Mouse (Mus musculus) kidney, embryonic 15.5 days (tissue): ENCODE data around the gene Rbfox1. TPM values are rescaled to one million over a fixed set of nuclear protein-coding genes. Genes with fewer than 3 reads are reported as not detected.

ENCODE experiments used
- ATAC-seq: fragments of 200-750 bp; cut with Nextera tagmentation; replicated peaks from 2 replicates; pipeline ENCODE4 v1.8.0; 2017; ENCODE audit warnings: moderate TSS enrichment; ENCODE audit not compliant: low FRiP score
- H3K27ac ChIP-seq: fragments of 300-500 bp; sonication (generic); 2 replicates; pipeline ENCODE4 v1.5.1; 2015; ENCODE audit warnings: mild to moderate bottlenecking, inconsistent platforms
- H3K27me3 ChIP-seq: fragments of 300-500 bp; sonication (generic); 2 replicates; pipeline ENCODE4 v1.6.1; 2015; ENCODE audit warnings: inconsistent platforms
- H3K36me3 ChIP-seq: fragments of 300-500 bp; sonication (generic); 2 replicates; pipeline ENCODE4 v1.6.1; 2015; ENCODE audit warnings: inconsistent platforms
- H3K4me1 ChIP-seq: fragments of 300-500 bp; sonication (generic); 2 replicates; pipeline ENCODE4 v1.6.1; 2015; ENCODE audit warnings: inconsistent platforms
- H3K4me2 ChIP-seq: fragments of 300-500 bp; sonication (generic); 2 replicates; pipeline ENCODE4 v1.6.1; 2015; ENCODE audit warnings: moderate library complexity, mild to moderate bottlenecking, inconsistent platforms
- H3K4me3 ChIP-seq: fragments of 300-500 bp; sonication (generic); replicated peaks from 2 replicates; pipeline ENCODE4 v1.5.1; 2015; ENCODE audit warnings: mild to moderate bottlenecking, inconsistent platforms
- H3K9ac ChIP-seq: fragments of 300-500 bp; sonication (generic); 2 replicates; pipeline ENCODE4 v1.6.1; 2015; ENCODE audit warnings: mild to moderate bottlenecking, inconsistent platforms
- H3K9me3 ChIP-seq: fragments of 300-500 bp; sonication (generic); replicated peaks from 2 replicates; pipeline ENCODE4 v1.6.1; 2016; ENCODE audit warnings: inconsistent platforms
- WGBS: fragments of 180-500 bp; shearing (Covaris S2); methylation state at CpG from one replicate; pipeline ENCODE4 v1.1.7; 2015; ENCODE audit warnings: mixed read lengths; 5-methylcytosine and 5-hydroxymethylcytosine counted together
- polyA plus RNA-seq: library from polyadenylated mRNA; unstranded; fragments of >200 nt; fragmentation: Nextera tagmentation; extraction: Ambion mirVana; gene quantifications from 2 replicates; pipeline ENCODE4 v1.2.1, GENCODE M21; 2015

Rbfox1 gene
- polyA plus RNA-seq, 1 experiment from 2014 or later = 6.7 TPM

GRCm38 (mm10) chr16:6777506-6778185 is 892.5 kb downstream of the Rbfox1 start:
- Histone ChIP-seq H3K27ac (no peak overlapping the region), H3K4me3 (no peak overlapping the region), H3K27me3 (no peaks in the 10 kb centered on the region), H3K9ac (no peak overlapping the region), H3K4me2 (no peak overlapping the region), H3K36me3 (no peaks in the 10 kb centered on the region), H3K4me1 (no peaks in the 10 kb centered on the region), H3K9me3 (no peaks in the 10 kb centered on the region)
- WGBS = 64% methylated on average over 6 of the region's 6 CpGs
- ATAC-seq = no peak

DNA sequence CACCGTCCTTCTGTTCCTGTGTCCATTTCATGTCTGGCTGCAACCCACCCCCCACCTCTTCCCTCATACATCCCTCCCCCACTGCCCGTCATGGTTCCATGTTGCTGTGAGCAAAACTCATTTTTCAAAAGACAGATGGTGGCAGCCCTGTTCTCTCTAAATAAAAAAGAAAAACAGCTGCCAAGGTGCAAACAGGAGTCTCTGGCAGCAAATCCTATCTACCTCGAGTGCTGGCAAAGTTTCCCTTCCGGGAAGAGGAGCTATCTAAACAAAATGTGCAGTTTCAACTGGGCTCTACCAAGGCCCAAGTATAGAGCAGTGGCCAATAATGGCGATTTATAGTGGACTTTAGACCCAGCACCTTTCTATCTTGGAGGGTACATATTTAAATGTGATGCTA is 899.0 kb downstream of the Rbfox1 start:
- H3K9ac ChIP-seq = no peak overlapping the region
- 37% methylated on average over 5 of the region's 5 CpGs for WGBS
- H3K27ac ChIP-seq = no peak overlapping the region
- H3K4me1 ChIP-seq = no peaks in the 10 kb centered on the region
- no peak overlapping the region for H3K4me3 ChIP-seq
- no peaks in the 10 kb centered on the region for H3K27me3 ChIP-seq
- no peak overlapping the region for H3K4me2 ChIP-seq
- no peaks in the 10 kb centered on the region for H3K36me3 ChIP-seq
- no peak for ATAC-seq
- H3K9me3 ChIP-seq = no peaks in the 10 kb centered on the region

DNA sequence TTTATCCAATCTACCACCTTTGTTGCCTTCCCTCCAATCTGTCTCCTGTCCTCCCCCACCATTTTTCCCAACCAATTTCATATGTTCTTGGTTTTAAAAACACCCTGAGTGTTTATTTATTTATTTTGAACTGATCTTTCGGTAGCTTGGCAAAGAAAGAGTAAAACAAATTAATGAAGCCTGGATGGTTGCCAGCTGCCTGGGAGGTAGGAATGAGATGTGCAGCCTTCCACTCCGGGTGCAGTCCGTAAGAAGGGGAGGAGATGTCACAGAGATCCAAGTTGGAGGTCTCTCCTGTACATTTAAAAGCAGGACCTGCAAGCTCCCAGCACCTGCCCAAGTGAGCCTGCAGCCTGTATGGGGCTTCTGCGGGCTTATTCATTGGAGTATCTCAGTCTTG is 899.9 kb downstream of the Rbfox1 start:
- H3K27me3 ChIP-seq = no peaks in the 10 kb centered on the region
- H3K9me3 ChIP-seq = no peaks in the 10 kb centered on the region
- H3K4me2 ChIP-seq = no peak overlapping the region
- no peaks in the 10 kb centered on the region for H3K36me3 ChIP-seq
- H3K4me3 ChIP-seq = no peak overlapping the region
- 42% methylated on average over 4 of the region's 4 CpGs for WGBS
- no peak overlapping the region for H3K27ac ChIP-seq
- no peak overlapping the region for H3K9ac ChIP-seq
- ATAC-seq = no peak
- no peaks in the 10 kb centered on the region for H3K4me1 ChIP-seq

DNA sequence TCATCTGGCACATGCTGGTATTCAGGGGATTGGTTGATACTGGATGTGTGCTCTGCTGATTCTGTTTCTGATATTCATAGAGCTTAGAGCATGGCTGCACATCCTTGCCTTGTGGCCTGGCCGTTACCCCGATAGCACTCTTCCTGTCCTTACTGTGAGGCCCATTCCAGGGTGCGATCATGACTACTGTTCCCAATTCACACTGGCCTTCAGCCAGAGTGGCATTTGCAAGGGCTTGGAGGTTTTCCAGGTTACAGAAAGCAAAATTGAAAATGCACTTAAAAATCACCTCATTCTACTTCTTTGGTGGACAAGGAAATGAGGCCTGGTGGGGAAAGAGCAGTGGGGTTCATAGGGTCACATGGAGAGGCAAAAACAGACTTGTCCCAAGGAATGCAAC is 906.1 kb downstream of the Rbfox1 start:
- H3K4me1 ChIP-seq = no peaks in the 10 kb centered on the region
- no peaks in the 10 kb centered on the region for H3K36me3 ChIP-seq
- no peak for ATAC-seq
- WGBS = 76% methylated on average over 3 of the region's 3 CpGs
- H3K4me2 ChIP-seq = no peak overlapping the region
- no peak overlapping the region for H3K4me3 ChIP-seq
- H3K27me3 ChIP-seq = no peaks in the 10 kb centered on the region
- H3K27ac ChIP-seq = no peak overlapping the region
- H3K9me3 ChIP-seq = no peaks in the 10 kb centered on the region
- H3K9ac ChIP-seq = no peak overlapping the region

DNA sequence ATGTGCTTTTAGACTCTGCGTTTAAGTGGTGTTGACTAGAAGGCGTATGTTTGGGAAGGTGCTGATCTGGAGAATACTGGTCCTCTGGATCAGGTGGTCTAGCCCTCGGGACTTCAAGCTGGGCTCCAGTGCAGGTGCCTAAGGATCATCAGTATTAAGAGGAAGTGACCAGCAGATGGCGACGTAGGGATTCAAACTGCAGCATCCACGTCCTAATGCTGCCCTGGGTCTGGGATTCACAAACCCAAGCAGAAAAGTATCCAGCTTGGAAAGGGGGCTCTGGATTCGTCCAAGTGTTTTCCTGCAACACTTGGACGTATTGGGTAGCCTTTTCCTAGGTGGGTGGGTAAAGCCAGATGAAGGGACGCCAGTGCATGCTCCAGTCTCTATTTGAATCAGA is 906.5 kb downstream of the Rbfox1 start:
- Histone ChIP-seq H3K4me1 (no peaks in the 10 kb centered on the region), H3K9ac (no peak overlapping the region), H3K9me3 (no peaks in the 10 kb centered on the region), H3K4me3 (no peak overlapping the region), H3K36me3 (no peaks in the 10 kb centered on the region), H3K27ac (no peak overlapping the region), H3K27me3 (no peaks in the 10 kb centered on the region), H3K4me2 (no peak overlapping the region)
- ATAC-seq = peak; percentile 74; the same call in 1 of the 2 replicates
- 13% methylated on average over 9 of the region's 9 CpGs for WGBS

- H3K9ac ChIP-seq = no peak overlapping the region
- no peak overlapping the region for H3K4me2 ChIP-seq
- no peak for ATAC-seq
- 84% methylated on average over 2 of the region's 2 CpGs for WGBS
- no peaks in the 10 kb centered on the region for H3K4me1 ChIP-seq
- no peak overlapping the region for H3K27ac ChIP-seq
- no peak overlapping the region for H3K4me3 ChIP-seq
- H3K27me3 ChIP-seq = no peaks in the 10 kb centered on the region
- H3K9me3 ChIP-seq = no peaks in the 10 kb centered on the region
- no peaks in the 10 kb centered on the region for H3K36me3 ChIP-seq
These were observed 921.1 kb downstream of the Rbfox1 start for GRCm38 (mm10) chr16:6806246-6806645.

- H3K27me3 ChIP-seq = no peaks in the 10 kb centered on the region
- no peak overlapping the region for H3K27ac ChIP-seq
- no peak for ATAC-seq
- WGBS = 71% methylated on average over 2 of the region's 2 CpGs
- no peaks in the 10 kb centered on the region for H3K36me3 ChIP-seq
- H3K4me2 ChIP-seq = no peak overlapping the region
- no peak overlapping the region for H3K4me3 ChIP-seq
- H3K9me3 ChIP-seq = no peaks in the 10 kb centered on the region
- no peaks in the 10 kb centered on the region for H3K4me1 ChIP-seq
- H3K9ac ChIP-seq = no peak overlapping the region
These were observed 922.7 kb downstream of the Rbfox1 start for GRCm38 (mm10) chr16:6807835-6808234.

- H3K9ac ChIP-seq = no peak overlapping the region
- WGBS = 89% methylated on average over 3 of the region's 3 CpGs
- no peaks in the 10 kb centered on the region for H3K27me3 ChIP-seq
- H3K9me3 ChIP-seq = no peaks in the 10 kb centered on the region
- no peak overlapping the region for H3K4me2 ChIP-seq
- no peaks in the 10 kb centered on the region for H3K36me3 ChIP-seq
- H3K4me3 ChIP-seq = no peak overlapping the region
- no peak for ATAC-seq
- H3K4me1 ChIP-seq = no peaks in the 10 kb centered on the region
- H3K27ac ChIP-seq = no peak overlapping the region
These were observed 928.7 kb downstream of the Rbfox1 start for GRCm38 (mm10) chr16:6813871-6814270.

DNA sequence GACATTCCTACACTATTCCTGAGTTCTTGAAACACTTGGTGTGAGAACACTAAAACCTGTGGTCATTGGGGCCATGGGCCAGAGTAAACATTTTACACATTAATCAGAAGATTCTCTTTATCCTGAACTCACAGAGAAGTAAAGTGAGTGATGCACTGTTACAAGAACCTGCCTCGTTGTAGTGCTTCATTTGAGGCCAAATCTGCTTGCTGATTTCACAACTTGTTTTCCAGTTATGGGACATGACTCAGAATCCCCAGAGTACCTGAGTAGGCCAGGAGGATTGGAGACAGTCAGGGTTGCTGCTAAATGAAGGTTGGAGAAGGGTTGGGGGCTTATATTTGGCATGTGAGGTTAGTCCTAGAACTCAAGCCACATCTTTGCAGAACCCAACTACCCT is 936.6 kb downstream of the Rbfox1 start:
- ATAC-seq = no peak
- WGBS = 60% methylated on average over 1 of the region's 1 CpGs
- no peaks in the 10 kb centered on the region for H3K27me3 ChIP-seq

GRCm38 (mm10) chr16:6829892-6830524 is 944.9 kb downstream of the Rbfox1 start:
- H3K27ac ChIP-seq = no peak overlapping the region
- WGBS = 87% methylated on average over 6 of the region's 6 CpGs
- H3K36me3 ChIP-seq = no peaks in the 10 kb centered on the region
- no peak overlapping the region for H3K9ac ChIP-seq
- no peaks in the 10 kb centered on the region for H3K27me3 ChIP-seq
- no peaks in the 10 kb centered on the region for H3K9me3 ChIP-seq
- H3K4me2 ChIP-seq = no peak overlapping the region
- ATAC-seq = no peak
- H3K4me1 ChIP-seq = no peaks in the 10 kb centered on the region
- H3K4me3 ChIP-seq = no peak overlapping the region

More for the DNA sequence above, 936.6 kb downstream of the Rbfox1 start:
- no peak overlapping the region for H3K4me3 ChIP-seq
- no peak overlapping the region for H3K4me2 ChIP-seq
- H3K4me1 ChIP-seq = no peaks in the 10 kb centered on the region
- H3K9ac ChIP-seq = no peak overlapping the region
- no peak overlapping the region for H3K27ac ChIP-seq
- no peaks in the 10 kb centered on the region for H3K36me3 ChIP-seq
- no peaks in the 10 kb centered on the region for H3K9me3 ChIP-seq

DNA sequence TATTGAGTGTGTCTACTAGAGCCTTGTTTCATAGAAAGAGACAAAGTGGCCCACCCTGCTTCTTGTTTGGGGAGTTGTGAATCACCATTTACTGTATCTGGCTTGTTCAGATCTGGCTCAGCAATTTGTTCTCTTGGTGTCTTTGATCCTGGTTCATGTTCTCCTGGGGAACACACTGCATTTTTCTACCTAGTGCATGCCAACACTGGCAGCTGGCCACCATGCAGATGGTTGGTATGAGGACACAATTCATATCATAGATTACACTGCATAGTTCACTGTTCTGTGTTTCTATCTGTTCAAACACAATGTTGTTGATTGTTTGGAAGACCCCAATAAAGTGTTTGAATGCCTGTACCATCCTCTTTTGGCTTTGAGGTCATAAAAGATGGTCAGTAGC is 948.3 kb downstream of the Rbfox1 start:
- no peak for ATAC-seq
- no peaks in the 10 kb centered on the region for H3K9me3 ChIP-seq
- no peak overlapping the region for H3K9ac ChIP-seq
- no peak overlapping the region for H3K4me3 ChIP-seq
- no peaks in the 10 kb centered on the region for H3K36me3 ChIP-seq
- H3K4me2 ChIP-seq = no peak overlapping the region
- H3K4me1 ChIP-seq = no peaks in the 10 kb centered on the region
- no peak overlapping the region for H3K27ac ChIP-seq
- H3K27me3 ChIP-seq = no peaks in the 10 kb centered on the region

DNA sequence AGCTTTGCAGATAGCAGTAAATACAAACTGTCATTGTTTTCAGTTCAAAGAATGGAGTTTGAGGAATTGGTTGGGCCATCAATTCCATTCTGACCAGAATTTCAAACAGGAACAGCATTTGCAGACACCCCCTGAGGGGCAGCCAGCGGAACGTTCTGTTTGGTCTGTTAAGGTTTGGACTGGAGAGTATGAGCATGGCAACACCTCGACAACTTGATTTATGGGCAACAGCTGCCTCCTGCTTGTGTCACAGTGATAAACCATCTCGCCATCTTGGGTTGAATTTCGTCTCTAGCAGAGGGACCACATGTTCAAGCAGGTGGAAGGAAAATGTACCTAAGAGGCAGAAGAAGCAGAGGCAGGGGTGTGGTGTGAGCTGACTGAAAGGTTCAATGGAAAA is 949.9 kb downstream of the Rbfox1 start:
- no peak for ATAC-seq
- H3K4me1 ChIP-seq = peaks cover 7% of the 10 kb centered on the region
- WGBS = 11% methylated on average over 5 of the region's 5 CpGs

More for the DNA sequence above, 949.9 kb downstream of the Rbfox1 start:
- no peaks in the 10 kb centered on the region for H3K27me3 ChIP-seq
- H3K36me3 ChIP-seq = no peaks in the 10 kb centered on the region
- no peak overlapping the region for H3K4me3 ChIP-seq
- no peak overlapping the region for H3K4me2 ChIP-seq
- no peak overlapping the region for H3K9ac ChIP-seq
- no peak overlapping the region for H3K27ac ChIP-seq
- no peaks in the 10 kb centered on the region for H3K9me3 ChIP-seq
